Mouse (Mus musculus): ENCODE data around the gene Fyn.

Fyn gene

DNA sequence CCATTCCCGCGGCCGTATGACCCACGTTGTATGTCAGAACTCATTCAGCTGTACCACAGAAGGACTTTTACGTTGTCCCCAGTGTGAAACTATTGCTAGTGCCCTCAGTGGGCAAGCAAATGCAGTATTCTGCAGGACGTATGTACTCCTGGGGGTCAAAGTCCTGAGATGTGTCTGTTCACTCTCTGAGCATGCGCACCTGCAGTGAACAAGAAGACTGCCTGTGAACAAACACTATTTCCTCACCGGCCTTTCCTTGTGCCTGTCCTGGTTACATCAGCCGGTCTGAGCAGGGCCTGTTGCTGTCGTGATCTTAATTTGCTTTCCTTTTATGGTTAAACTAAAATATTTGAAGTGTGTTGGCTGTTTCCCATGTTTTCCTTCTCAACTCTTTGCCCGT, 77.2 kb downstream of the Fyn start:
- no peak for DNase-seq (ENCODE audit: low read depth)

GRCm38 (mm10) chr10:39446706-39447105, 78.1 kb downstream of the Fyn start:
- DNase-seq (ENCODE audit: low read depth), result no peak

- no peak for DNase-seq (ENCODE audit: low read depth)
These were observed 80.5 kb downstream of the Fyn start for GRCm38 (mm10) chr10:39449179-39449578.

GRCm38 (mm10) chr10:39450356-39450755, 81.7 kb downstream of the Fyn start:
- DNase-seq (ENCODE audit: low read depth), result no peak

GRCm38 (mm10) chr10:39451065-39451464, 82.4 kb downstream of the Fyn start:
- DNase-seq (ENCODE audit: low read depth), result no peak

GRCm38 (mm10) chr10:39451918-39452624, 83.4 kb downstream of the Fyn start:
- DNase-seq (ENCODE audit: low read depth), result no peak

- DNase-seq (ENCODE audit: low read depth), result no peak
These were observed 86.7 kb downstream of the Fyn start for GRCm38 (mm10) chr10:39455344-39455743.

DNA sequence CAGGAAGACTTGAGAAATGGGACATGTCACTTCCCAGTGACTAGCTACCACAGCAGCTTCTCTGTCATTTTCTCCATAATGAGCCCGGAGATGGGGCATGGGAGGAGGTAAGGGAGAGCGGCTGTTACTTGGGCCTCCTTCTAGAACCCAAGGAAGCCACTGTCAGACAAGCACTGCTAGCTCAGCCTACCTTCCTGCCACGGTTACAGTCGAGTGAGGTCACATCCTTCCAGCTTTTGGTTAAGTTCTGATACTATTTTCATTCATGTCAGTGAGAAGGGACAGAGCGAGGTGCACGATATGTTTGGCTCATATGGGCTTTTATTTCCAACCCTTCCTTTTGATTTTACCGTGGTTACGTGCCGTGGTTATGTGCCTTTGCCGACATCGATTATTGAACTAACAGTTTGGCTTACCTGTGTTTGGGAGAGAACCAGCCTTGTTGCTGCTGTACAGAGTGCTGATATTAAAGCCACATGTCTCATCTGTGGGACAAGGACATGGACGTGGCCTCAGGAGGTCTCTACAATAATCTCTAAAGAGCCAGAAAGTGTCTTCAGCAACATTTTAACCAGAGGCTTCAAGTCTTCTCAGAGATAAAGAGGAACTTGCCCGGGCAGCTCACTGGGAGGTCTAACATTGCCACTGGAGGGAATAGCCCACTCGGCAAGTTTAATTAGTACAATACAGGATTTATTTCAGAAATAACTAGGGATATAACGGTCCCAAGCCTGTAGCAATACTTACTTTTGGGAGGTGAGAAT, 87.4 kb downstream of the Fyn start:
- DNase-seq (ENCODE audit: low read depth), result no peak

GRCm38 (mm10) chr10:39456776-39457175, 88.1 kb downstream of the Fyn start:
- DNase-seq (ENCODE audit: low read depth), result no peak

DNA sequence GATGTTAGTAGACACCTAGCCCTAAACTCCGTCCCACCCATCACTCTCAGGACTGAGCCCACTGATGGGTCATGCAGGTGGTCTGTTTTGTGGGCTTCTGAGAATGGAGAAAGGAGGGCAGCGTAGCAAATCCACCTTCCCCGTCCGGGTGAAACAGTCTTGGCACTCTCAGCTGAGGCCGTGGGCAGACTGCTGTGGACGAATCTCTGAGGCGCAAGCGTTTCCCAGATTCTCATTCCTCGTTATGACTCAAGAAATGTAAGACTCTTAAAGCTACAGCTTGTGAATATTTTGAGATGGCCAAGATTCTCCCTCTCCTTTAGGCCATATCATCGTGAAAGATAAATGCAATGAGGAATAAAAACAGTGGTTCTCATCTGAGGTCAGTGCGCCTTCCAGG, 88.6 kb downstream of the Fyn start:
- DNase-seq (ENCODE audit: low read depth), result no peak

GRCm38 (mm10) chr10:39458766-39459699, 90.4 kb downstream of the Fyn start:
- DNase-seq (ENCODE audit: low read depth), result no peak

GRCm38 (mm10) chr10:39460621-39461020, 92.0 kb downstream of the Fyn start:
- no peak for DNase-seq (ENCODE audit: low read depth)

GRCm38 (mm10) chr10:39461909-39462308, 93.3 kb downstream of the Fyn start:
- DNase-seq (ENCODE audit: low read depth), result no peak

- no peak for DNase-seq (ENCODE audit: low read depth)
These were observed 94.1 kb downstream of the Fyn start for GRCm38 (mm10) chr10:39462711-39463110.

DNA sequence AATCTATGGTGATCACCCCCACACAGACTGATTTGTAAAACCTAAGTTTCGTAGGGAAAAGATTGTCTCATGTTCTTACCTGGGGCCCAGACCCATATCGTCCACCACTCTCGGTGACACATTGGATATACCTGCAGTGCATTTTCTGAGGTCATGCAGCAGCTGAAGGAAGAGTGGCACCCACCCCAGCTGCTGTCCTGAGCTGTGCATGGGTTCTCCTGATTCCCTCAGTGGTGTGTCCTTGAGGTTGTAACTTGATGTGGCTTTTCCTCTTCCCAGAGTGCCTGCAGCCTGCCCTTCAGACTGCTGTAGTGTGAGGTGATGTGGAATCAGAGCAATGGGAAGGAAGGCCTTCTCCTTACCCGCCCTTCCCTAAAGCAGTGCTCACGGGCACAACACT, 95.7 kb downstream of the Fyn start:
- DNase-seq (ENCODE audit: low read depth), result no peak

DNA sequence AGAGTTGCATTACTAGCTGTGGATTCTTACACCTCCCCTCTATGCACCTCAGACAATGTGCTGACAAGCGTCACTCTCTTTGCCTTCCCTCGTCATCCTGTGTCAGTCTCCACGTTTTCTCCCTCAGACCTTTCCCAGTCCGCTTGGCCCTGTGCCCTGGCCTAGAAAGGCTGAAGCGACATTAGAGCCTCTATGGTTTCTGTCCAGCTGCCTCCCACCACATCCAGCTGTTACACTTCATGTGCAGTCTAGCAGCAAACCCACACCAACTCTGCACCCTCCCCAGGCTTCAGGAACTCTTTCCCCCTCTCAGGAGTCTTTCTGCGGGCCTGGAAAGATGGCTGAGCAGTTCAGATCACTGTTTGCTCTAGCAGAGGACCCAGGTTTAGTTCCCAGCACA, 98.7 kb downstream of the Fyn start:
- no peak for DNase-seq (ENCODE audit: low read depth)

DNA sequence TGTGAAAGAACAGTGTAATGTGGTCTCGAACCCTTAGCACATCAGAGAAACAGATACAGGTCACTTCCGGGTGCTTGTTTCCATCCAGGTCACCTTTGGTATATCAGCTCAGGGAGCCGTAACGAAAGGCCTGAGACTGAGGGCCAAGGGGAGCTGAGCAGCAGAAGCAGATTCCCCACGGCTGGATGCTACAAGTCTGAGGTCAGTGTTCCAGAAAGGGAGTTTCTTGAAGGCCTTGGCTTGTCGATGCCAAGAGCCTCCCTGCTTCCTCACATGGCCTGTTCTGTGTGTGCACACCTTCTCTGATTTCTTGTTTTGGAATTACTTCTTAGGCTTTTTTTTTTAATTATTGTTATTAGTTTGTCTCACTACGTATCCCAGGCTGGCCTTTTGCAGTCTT, 99.2 kb downstream of the Fyn start:
- DNase-seq (ENCODE audit: low read depth), result no peak

- DNase-seq (ENCODE audit: low read depth), result no peak
These were observed 99.9 kb downstream of the Fyn start for GRCm38 (mm10) chr10:39468576-39468975.

DNA sequence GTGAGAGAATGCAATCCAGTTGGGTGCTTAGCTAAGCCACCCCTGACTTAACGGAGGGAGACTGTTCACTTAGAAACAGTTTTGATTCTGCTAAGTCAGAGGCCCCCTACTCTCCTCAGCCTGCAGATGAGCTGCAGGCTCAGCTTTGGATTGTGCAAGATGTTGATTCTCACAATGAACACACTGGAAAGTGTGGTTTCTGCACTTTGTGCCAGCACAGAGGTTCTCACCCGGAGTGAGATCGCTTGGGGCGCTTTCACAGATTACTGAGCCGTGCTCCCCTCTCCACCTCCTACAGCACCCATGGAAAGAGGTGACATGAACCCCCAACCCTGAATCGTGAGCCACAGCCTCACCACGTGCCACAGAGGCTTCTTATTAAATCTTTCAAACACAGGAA, 100.7 kb downstream of the Fyn start:
- no peak for DNase-seq (ENCODE audit: low read depth)

DNA sequence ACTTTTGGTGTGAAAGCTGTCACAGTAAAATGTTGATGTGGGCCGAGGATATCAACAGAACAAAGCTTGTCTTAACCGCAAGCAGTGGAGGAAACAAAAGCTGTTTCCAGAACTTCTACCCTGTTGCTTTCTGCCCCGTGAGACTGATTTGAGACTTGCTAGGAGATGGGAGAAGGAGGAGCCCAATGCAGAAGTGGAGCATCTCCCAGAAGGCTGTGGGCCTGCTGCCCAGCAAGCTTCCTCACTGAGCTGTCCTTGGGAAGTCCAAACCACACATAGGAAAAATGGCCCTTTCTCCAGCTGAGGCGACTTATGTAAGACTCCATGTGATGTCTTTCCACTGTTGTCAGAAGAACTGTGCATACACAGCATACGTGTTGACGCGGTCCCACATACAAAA, 101.7 kb downstream of the Fyn start:
- no peak for DNase-seq (ENCODE audit: low read depth)

DNA sequence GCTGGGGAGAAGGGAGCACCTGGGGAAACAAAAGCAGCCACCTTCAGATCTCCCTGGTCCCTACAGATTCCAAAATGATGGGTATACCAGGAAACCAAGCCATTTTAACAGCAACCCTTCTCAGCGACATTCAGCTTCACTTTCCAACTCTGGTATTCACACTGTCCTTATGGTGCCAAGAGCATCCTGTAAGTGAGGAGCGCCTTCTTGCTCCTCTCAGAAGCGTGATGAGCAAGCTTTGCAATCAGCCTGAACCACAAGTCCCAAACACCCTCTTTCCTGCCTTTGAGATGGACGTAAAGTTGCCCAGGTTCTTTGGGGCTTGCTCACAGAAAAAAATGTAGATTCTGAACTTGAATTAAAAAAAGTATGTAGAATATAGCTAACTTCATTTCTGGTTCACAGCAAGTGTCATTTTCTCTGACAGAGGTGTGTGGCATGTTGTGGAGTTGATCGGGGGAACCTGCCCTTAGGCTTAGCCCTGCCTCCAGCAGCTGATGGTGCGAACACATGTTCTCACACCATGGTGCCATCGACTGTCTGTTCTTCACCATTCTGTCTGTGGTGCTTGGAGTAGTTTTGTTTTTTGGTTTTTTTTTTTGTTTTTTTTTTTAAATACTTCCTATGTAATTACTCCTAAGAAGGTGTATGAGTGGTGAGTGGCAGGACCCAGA, 102.5 kb downstream of the Fyn start:
- DNase-seq (ENCODE audit: low read depth), result no peak

Measured in fibroblast of lung, adult 2 months (primary cell).